Mouse (Mus musculus): ENCODE measurements around the gene Lig3. TPM values are rescaled to one million over a fixed set of nuclear protein-coding genes. Genes with fewer than 3 reads are reported as not detected.

Lig3 gene
- polyA plus RNA-seq, 1 experiment from 2014 or later, result 42.6 TPM

DNA sequence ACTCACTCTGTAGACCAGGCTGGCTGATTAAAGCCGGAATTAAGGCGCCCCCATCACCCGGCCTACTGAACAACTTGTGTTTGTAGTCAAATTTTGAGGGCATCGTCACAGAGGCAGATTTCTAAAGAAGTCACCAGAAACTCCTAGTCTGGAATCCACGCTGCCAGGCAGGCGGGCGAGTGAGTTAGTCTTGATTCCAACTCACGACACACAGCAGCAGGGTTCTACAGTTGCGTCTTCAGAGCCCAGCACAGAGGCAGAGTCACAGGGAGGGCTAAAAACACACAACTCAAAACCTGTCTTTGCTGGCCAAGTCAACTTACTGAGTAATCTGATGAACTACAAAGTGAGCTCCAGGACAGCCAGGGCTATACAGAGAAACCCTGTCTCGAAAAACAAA lies 71.6 kb downstream of the Lig3 start:
- 87% methylated on average over 10 of the region's 10 CpGs for WGBS
- Histone ChIP-seq H3K36me3 (no peaks in the 10 kb centered on the region), H3K4me2 (replicated peaks) (no peak overlapping the region), H3K4me3 (no peak overlapping the region), H3K27me3 (replicated peaks) (no peaks in the 10 kb centered on the region), H3K9me3 (no peaks in the 10 kb centered on the region), H3K9ac (no peak overlapping the region), H3K27ac (no peak overlapping the region), H3K4me1 (peaks cover 14% of the 10 kb centered on the region; the same call in 1 of the 2 replicates)
- no peak for ATAC-seq (ENCODE audit: low FRiP score, low read depth)

DNA sequence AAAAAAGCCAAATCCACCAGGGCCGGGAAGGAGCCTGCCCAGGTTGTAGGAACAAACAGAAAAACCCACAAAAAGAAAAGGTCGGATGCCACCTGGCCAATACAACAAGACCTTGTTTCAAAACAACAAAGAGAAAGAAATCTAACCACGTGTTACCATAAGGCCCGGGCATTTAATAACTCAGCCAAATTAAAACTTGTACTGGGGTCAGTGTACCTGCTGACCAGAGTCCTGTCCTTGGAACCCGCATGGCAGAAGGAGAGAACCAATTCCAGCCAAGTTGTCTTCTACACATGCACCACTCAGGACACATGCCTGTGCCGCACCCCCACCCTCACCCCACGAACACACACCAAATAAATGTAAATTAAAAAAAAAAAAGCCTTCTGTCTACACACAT lies 72.0 kb downstream of the Lig3 start:
- ATAC-seq (ENCODE audit: low FRiP score, low read depth), result no peak
- 96% methylated on average over 7 of the region's 7 CpGs for WGBS
- no peak overlapping the region for H3K4me2 ChIP-seq (replicated peaks)
- H3K4me1 ChIP-seq, result peaks cover 13% of the 10 kb centered on the region; the same call in 1 of the 2 replicates
- no peak overlapping the region for H3K27ac ChIP-seq
- no peak overlapping the region for H3K9ac ChIP-seq
- H3K9me3 ChIP-seq, result no peaks in the 10 kb centered on the region
- no peaks in the 10 kb centered on the region for H3K27me3 ChIP-seq (replicated peaks)
- no peaks in the 10 kb centered on the region for H3K36me3 ChIP-seq
- no peak overlapping the region for H3K4me3 ChIP-seq

Other genes with a start within 250 kb of the Lig3 start
- 0.26 and 0.34 TPM in 2 replicates for gene Cct6b, start 16.8 kb upstream of the Lig3 start, polyA plus RNA-seq (2016; fragmentation: Nextera tagmentation; extraction: Ambion mirVana)
- 34.4 and 41.1 TPM in 2 replicates for gene Zfp830, start 16.8 kb upstream of the Lig3 start, polyA plus RNA-seq (2016; fragmentation: Nextera tagmentation; extraction: Ambion mirVana)
- 8.1 and 10.7 TPM in 2 replicates for gene Rffl, start 90.1 kb downstream of the Lig3 start, polyA plus RNA-seq (2016; fragmentation: Nextera tagmentation; extraction: Ambion mirVana)
- 12.6 and 13.5 TPM in 2 replicates for gene Rad51d, start 109.5 kb downstream of the Lig3 start, polyA plus RNA-seq (2016; fragmentation: Nextera tagmentation; extraction: Ambion mirVana)
- gene Fndc8, start 111.0 kb downstream of the Lig3 start, polyA plus RNA-seq (2016; fragmentation: Nextera tagmentation; extraction: Ambion mirVana), result 0.39 and 0.54 TPM in 2 replicates
- gene Nle1, start 127.3 kb downstream of the Lig3 start, polyA plus RNA-seq (2016; fragmentation: Nextera tagmentation; extraction: Ambion mirVana), result 29.6 and 31.5 TPM in 2 replicates
- 5.4 TPM in 2 replicates for gene Unc45b, start 129.4 kb downstream of the Lig3 start, polyA plus RNA-seq (2016; fragmentation: Nextera tagmentation; extraction: Ambion mirVana)
- 0.59 and 1.6 TPM in 2 replicates for gene Slfn5, start 170.2 kb downstream of the Lig3 start, polyA plus RNA-seq (2016; fragmentation: Nextera tagmentation; extraction: Ambion mirVana)
- 7.4 and 8.2 TPM in 2 replicates for gene Slfn9, start 210.7 kb downstream of the Lig3 start, polyA plus RNA-seq (2016; fragmentation: Nextera tagmentation; extraction: Ambion mirVana)
- gene Slfn8, start 239.7 kb downstream of the Lig3 start, polyA plus RNA-seq (2016; fragmentation: Nextera tagmentation; extraction: Ambion mirVana), result 0.27 TPM in 1 of 2 replicates, not detected in the other